Mouse (Mus musculus): ENCODE results near the gene Golga7b.
A peak's percentile ranks its signal among the peaks of the same experiment; 100 is the strongest.

Gene Golga7b

GRCm38 (mm10) chr19:42255784-42256610, 8.6 kb downstream of the Golga7b start:
- peak; percentile 12 to 35 for DNase-seq

GRCm38 (mm10) chr19:42256611-42257240, 9.4 kb downstream of the Golga7b start:
- no peak for DNase-seq

- no peak for DNase-seq
These were observed 9.9 kb downstream of the Golga7b start for GRCm38 (mm10) chr19:42257241-42257635.

GRCm38 (mm10) chr19:42258031-42258430, 10.7 kb downstream of the Golga7b start:
- no peak for DNase-seq

- no peak for DNase-seq
These were observed 11.2 kb downstream of the Golga7b start for GRCm38 (mm10) chr19:42258596-42258995.

- DNase-seq = no peak
These were observed 13.1 kb downstream of the Golga7b start for GRCm38 (mm10) chr19:42260486-42260885.

GRCm38 (mm10) chr19:42263524-42263923, 16.1 kb downstream of the Golga7b start:
- DNase-seq = no peak

GRCm38 (mm10) chr19:42268337-42268736, 21.0 kb downstream of the Golga7b start:
- peak; percentile 41 to 57 for DNase-seq

- DNase-seq = no peak
These were observed 22.7 kb downstream of the Golga7b start for GRCm38 (mm10) chr19:42270119-42270518.

- DNase-seq = no peak
These were observed 23.8 kb downstream of the Golga7b start for GRCm38 (mm10) chr19:42271182-42271581.

- DNase-seq = peak; percentile 53 to 85
These were observed 24.9 kb downstream of the Golga7b start for GRCm38 (mm10) chr19:42272003-42272963.

GRCm38 (mm10) chr19:42277288-42277687, 29.9 kb downstream of the Golga7b start:
- DNase-seq = no peak

GRCm38 (mm10) chr19:42278461-42278860, 31.1 kb downstream of the Golga7b start:
- DNase-seq = no peak

GRCm38 (mm10) chr19:42279611-42280010, 32.2 kb downstream of the Golga7b start:
- no peak for DNase-seq

GRCm38 (mm10) chr19:42284178-42284577, 36.8 kb downstream of the Golga7b start:
- DNase-seq = no peak

GRCm38 (mm10) chr19:42288361-42288760, 41.0 kb downstream of the Golga7b start:
- DNase-seq = no peak

GRCm38 (mm10) chr19:42290954-42291661, 43.7 kb downstream of the Golga7b start:
- DNase-seq = no peak

- no peak for DNase-seq
These were observed 44.7 kb downstream of the Golga7b start for GRCm38 (mm10) chr19:42292106-42292505.

GRCm38 (mm10) chr19:42293216-42293615, 45.8 kb downstream of the Golga7b start:
- no peak for DNase-seq

- no peak for DNase-seq
These were observed 55.9 kb downstream of the Golga7b start for GRCm38 (mm10) chr19:42303210-42303813.

GRCm38 (mm10) chr19:42304506-42304905, 57.1 kb downstream of the Golga7b start:
- DNase-seq = no peak

- DNase-seq = no peak
These were observed 58.4 kb downstream of the Golga7b start for GRCm38 (mm10) chr19:42305746-42306145.
